Mouse (Mus musculus) lung, embryonic 14.5 days (tissue): ENCODE measurements around the gene Trappc10. TPM values are rescaled to one million over a fixed set of nuclear protein-coding genes. Genes with fewer than 3 reads are reported as not detected.

Experiments
- ATAC-seq: fragments of 200-750 bp; cut with Nextera tagmentation; 2 replicates; pipeline ENCODE4 v1.8.0; 2017; ENCODE audit warnings: mild to moderate bottlenecking, moderate TSS enrichment, moderate library complexity; ENCODE audit not compliant: insufficient read depth
- DNase-seq: peaks from one replicate; pipeline ENCODE4 v3.0.0-alpha.2; 2015
- H3K27ac ChIP-seq: fragments of 300-500 bp; sonication (generic); 2 replicates; pipeline ENCODE4 v1.5.1; 2014; ENCODE audit warnings: low read depth, mild to moderate bottlenecking, moderate library complexity
- H3K27me3 ChIP-seq: fragments of 300-500 bp; sonication (generic); 2 replicates; pipeline ENCODE4 v1.6.1; 2014; ENCODE audit warnings: low read length, control low read depth; ENCODE audit not compliant: insufficient read depth
- H3K36me3 ChIP-seq: fragments of 300-500 bp; sonication (generic); 2 replicates; pipeline ENCODE4 v1.6.1; 2014; ENCODE audit warnings: control low read depth; ENCODE audit not compliant: insufficient read depth
- H3K4me1 ChIP-seq: fragments of 300-500 bp; sonication (generic); 2 replicates; pipeline ENCODE4 v1.6.1; 2014; ENCODE audit warnings: antibody characterized with exemption, control low read depth; ENCODE audit not compliant: insufficient read depth
- H3K4me2 ChIP-seq: fragments of 300-500 bp; sonication (generic); 2 replicates; pipeline ENCODE4 v1.6.1; 2014; ENCODE audit warnings: mild to moderate bottlenecking
- H3K4me3 ChIP-seq: fragments of 300-500 bp; sonication (generic); 2 replicates; pipeline ENCODE4 v1.5.1; 2014; ENCODE audit warnings: low read depth, low read length
- H3K9ac ChIP-seq: fragments of 300-500 bp; sonication (generic); 2 replicates; pipeline ENCODE4 v1.6.1; 2014
- H3K9me3 ChIP-seq: fragments of 300-500 bp; sonication (generic); 2 replicates; pipeline ENCODE4 v1.6.1; 2016; ENCODE audit warnings: low read depth, low read length, control low read depth
- CTCF ChIP-seq: IDR thresholded peaks from 2 replicates; pipeline ENCODE4 v1.5.1; 2016; ENCODE audit warnings: antibody characterized with exemption, low read depth
- WGBS: fragments of 180-500 bp; shearing (Covaris S2); extraction: QIAGEN DNeasy Blood & Tissue Kit; methylation state at CpG from one replicate; pipeline ENCODE4 v1.1.7; 2014; 5-methylcytosine and 5-hydroxymethylcytosine counted together
- polyA plus RNA-seq: library from polyadenylated mRNA; unstranded; fragments of >200 nt; fragmentation: Nextera tagmentation; extraction: Ambion mirVana; gene quantifications from 2 replicates; pipeline ENCODE4 v1.2.1, GENCODE M21; 2014

The Trappc10 gene
- polyA plus RNA-seq, 1 experiment from 2014 or later = 18.0 TPM

DNA sequence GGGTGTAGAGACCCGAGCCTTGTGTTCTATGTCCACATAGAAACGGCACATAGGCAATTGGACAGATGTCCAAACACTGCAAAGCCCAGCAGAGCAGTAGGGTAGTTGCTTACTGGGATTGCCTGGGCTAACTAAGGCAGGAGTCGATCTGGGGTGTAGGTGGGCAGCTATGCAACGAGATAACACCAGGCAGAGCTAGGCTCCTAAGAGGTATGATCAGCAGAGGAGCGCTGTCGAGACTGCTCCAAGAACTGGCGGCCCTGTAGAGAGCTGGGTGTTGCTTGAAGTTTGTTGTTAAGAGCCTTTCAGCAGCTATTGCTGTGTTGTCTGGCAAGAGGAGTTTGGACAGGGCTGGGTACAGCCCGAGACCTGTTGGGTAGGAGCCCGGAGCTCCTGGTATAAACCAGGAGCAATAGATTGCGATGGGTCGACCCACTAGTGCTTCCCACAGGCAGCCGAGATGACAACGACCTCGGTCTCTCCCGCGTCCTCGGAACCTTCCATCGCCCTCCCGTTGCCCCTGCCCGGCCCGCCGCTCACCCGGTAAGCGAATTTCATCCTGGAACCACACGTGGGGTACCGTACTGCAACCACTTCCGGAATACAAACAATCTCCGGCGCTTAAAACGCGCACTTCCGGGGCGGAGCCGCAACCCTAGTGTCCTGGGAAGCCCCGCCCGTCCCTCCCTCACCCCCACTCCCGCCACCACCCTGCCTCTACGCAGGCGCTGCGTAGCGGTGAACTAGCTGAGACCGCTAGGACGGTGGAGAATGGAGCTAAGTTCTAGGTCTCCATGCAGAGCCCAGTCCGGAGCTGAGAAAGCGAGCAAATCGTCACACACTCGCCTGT, 59.7 kb downstream of the Trappc10 start, which contains the start of gene Pwp2:
TSS of gene Pwp2 (minus strand) at position 619 of the 850 bp plus-strand sequence.
- DNase-seq = peak; percentile 98
- H3K4me1 ChIP-seq = no peaks in the 10 kb centered on the region
- peak within 1 kb of the TSS; percentile 61 for H3K4me3 ChIP-seq
- no peaks in the 10 kb centered on the region for H3K27me3 ChIP-seq
- peak; percentile 99 for ATAC-seq
- 1% methylated on average over 47 of the region's 47 CpGs for WGBS
- peak within 1 kb of the TSS; percentile 63 for H3K9ac ChIP-seq
- no peaks in the 10 kb centered on the region for H3K9me3 ChIP-seq
- peak within 1 kb of the TSS; percentile 81 for H3K27ac ChIP-seq
- peaks cover 64% of the 10 kb centered on the region for H3K36me3 ChIP-seq
- H3K4me2 ChIP-seq = peak within 1 kb of the TSS; percentile 92
- no peak for TF ChIP-seq CTCF

DNA sequence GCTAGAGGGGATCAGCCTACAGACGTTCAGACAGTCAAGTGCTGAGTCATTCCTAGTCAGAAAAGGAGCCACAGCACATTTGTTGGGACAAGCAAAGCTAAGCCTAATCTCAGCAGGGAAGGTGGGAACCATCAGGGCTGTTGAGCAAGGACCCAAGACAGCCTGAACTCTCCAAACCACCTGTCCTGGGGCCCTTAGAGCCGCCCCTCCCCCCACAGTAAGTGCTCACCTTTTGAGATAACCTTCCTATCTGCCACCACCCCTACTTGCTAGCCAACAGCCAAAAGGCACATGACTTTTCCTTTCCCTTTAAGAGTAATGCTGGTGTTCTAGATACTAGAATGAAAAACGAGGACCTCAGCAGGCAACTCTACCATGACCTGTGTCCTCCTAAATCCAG, 60.9 kb downstream of the Trappc10 start:
- ATAC-seq (no peak), DNase-seq (no peak)
- Histone ChIP-seq H3K9me3 (no peaks in the 10 kb centered on the region), H3K36me3 (peaks cover 64% of the 10 kb centered on the region), H3K27ac (no peak overlapping the region), H3K4me2 (peak overlapping the region; percentile 92), H3K9ac (no peak overlapping the region), H3K4me3 (no peak overlapping the region), H3K27me3 (no peaks in the 10 kb centered on the region), H3K4me1 (no peaks in the 10 kb centered on the region)
- WGBS = 70% methylated on average over 3 of the region's 3 CpGs
- no peak for TF ChIP-seq CTCF

DNA sequence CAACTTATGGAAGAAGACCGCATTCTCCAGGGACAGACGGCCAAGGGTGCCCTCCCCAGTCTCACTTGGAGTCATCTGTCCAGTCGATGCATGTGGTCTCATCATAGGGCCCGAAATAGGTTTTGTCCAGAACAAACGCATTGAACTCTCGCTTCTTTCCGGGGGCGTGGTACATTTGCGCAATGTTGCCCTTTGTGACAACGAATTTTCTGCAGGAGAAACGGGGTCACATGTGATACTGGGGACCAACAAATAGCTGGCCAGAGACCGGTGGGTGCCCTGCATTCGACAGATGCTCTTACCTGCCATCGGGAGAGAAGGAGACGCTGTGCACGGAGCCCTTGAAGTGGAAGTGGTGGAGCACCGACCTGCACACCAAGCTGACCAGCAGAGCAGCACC, 62.1 kb downstream of the Trappc10 start:
- H3K4me3 ChIP-seq = no peak overlapping the region
- no peaks in the 10 kb centered on the region for H3K9me3 ChIP-seq
- no peaks in the 10 kb centered on the region for H3K4me1 ChIP-seq
- no peaks in the 10 kb centered on the region for H3K27me3 ChIP-seq
- DNase-seq (no peak), ATAC-seq (no peak)
- H3K27ac ChIP-seq = no peak overlapping the region
- WGBS = 94% methylated on average over 17 of the region's 17 CpGs
- H3K4me2 ChIP-seq = no peak overlapping the region
- H3K36me3 ChIP-seq = peaks cover 64% of the 10 kb centered on the region
- TF ChIP-seq CTCF = no peak
- no peak overlapping the region for H3K9ac ChIP-seq

DNA sequence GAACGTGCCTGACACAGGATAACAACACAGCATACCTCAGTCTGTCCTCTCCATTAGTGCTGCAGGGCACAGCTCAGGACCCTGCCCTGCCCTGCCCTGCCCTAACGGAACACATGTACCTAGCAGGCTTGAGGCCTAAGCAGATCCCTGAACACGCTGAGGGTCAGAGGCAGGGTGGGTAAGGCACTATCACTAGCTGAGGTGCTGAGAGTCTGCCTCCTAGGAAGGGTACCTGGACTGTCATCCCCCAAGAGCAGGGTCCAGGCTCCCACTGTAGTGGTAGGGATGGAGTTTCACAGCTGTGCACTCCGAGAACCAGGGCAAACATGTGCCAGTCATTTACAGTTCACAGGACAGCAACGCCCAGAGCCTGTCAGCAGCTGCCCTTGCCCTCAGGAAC, 70.0 kb downstream of the Trappc10 start:
- 86% methylated on average over 5 of the region's 5 CpGs for WGBS
- Histone ChIP-seq H3K9me3 (no peaks in the 10 kb centered on the region), H3K27ac (no peak overlapping the region), H3K4me2 (no peak overlapping the region), H3K27me3 (no peaks in the 10 kb centered on the region), H3K36me3 (peaks cover 90% of the 10 kb centered on the region), H3K4me3 (no peak overlapping the region), H3K9ac (no peak overlapping the region), H3K4me1 (no peaks in the 10 kb centered on the region)
- ATAC-seq (no peak), DNase-seq (no peak)
- TF ChIP-seq CTCF = no peak

DNA sequence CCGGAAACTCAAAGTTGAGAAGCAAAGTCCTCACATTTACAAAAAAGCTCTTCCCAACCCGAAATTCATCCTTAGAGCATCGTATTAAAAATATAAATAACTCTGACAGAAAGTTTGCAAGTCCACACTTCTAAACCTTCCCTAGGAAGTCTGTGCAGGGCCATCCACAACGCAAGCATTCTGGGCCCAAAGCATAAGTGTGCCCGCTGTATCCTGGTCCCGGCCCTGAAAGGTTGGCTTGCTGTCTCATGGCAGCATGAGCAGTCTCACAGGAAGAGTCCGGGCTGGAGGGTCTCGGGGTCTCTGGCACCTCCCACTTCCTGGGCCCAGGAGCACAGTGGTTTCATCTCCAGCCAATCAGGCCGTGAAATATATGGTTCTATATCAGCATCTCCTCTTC, 72.9 kb downstream of the Trappc10 start:
- no peak overlapping the region for H3K4me2 ChIP-seq
- DNase-seq = no peak
- no peaks in the 10 kb centered on the region for H3K9me3 ChIP-seq
- H3K27me3 ChIP-seq = no peaks in the 10 kb centered on the region
- peaks cover 75% of the 10 kb centered on the region for H3K36me3 ChIP-seq
- peaks cover 6% of the 10 kb centered on the region; the same call in 1 of the 2 replicates for H3K4me1 ChIP-seq
- no peak for TF ChIP-seq CTCF
- H3K27ac ChIP-seq = no peak overlapping the region
- no peak overlapping the region for H3K4me3 ChIP-seq
- no peak overlapping the region for H3K9ac ChIP-seq
- 86% methylated on average over 9 of the region's 9 CpGs for WGBS
- ATAC-seq = no peak

DNA sequence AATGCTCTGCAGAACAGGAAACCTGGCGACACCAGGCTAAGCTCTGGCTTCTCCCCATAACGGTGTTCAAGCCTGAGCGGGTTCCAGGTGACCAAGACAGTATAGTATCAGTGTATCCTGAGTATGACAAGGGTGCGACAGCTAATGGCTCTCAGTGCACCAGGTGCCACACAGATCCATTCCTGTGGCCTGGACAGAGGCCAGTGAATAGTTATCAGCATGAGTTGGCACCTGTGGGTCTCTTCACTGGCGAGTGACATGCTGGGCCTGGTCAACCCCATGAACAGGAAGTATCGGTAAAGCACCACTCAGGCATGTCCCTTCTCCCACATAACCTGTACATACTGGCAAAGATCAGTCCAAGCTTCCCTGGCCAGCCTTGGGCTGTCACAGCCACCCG, 73.4 kb downstream of the Trappc10 start:
- WGBS = 95% methylated on average over 7 of the region's 7 CpGs
- TF ChIP-seq CTCF = no peak
- ATAC-seq = no peak

DNA sequence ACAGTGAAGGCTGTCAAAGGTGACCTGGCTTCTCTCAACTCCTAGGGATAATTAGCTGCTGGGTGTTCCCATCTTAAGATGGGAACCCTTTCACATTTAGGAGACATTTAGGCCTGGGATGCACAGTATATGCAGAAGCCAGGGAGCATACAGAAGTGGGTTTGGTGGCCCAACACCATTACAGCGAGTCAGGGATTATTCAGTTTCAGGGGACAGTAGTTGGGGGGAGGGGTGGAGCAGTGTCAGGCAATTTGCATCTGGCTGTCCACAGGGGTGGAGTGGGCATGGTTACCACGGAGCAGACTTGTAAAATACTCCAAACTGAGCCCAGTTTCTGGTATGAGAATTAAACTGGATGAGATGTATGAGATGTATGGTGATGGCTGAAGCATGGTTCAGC, 74.0 kb downstream of the Trappc10 start:
- DNase-seq = no peak
- H3K27ac ChIP-seq = no peak overlapping the region
- no peak for TF ChIP-seq CTCF
- H3K9ac ChIP-seq = no peak overlapping the region
- peaks cover 6% of the 10 kb centered on the region; the same call in 1 of the 2 replicates for H3K4me1 ChIP-seq
- no peak for ATAC-seq
- H3K9me3 ChIP-seq = no peaks in the 10 kb centered on the region
- peaks cover 75% of the 10 kb centered on the region for H3K36me3 ChIP-seq
- 51% methylated on average over 2 of the region's 2 CpGs for WGBS
- peak overlapping the region; percentile 86; the same call in 1 of the 2 replicates for H3K4me3 ChIP-seq
- H3K27me3 ChIP-seq = no peaks in the 10 kb centered on the region
- peak overlapping the region; percentile 83 for H3K4me2 ChIP-seq

More for the DNA sequence above, 73.4 kb downstream of the Trappc10 start:
- Histone ChIP-seq H3K27ac (no peak overlapping the region), H3K36me3 (peaks cover 75% of the 10 kb centered on the region), H3K9ac (no peak overlapping the region), H3K27me3 (no peaks in the 10 kb centered on the region), H3K4me3 (no peak overlapping the region), H3K4me2 (no peak overlapping the region), H3K9me3 (no peaks in the 10 kb centered on the region), H3K4me1 (peaks cover 6% of the 10 kb centered on the region; the same call in 1 of the 2 replicates)
- DNase-seq = no peak
